Mouse (Mus musculus) megakaryocyte-erythroid progenitor cell, adult 5-6 weeks (primary cell): ENCODE results near the gene Xirp2. TPM values are rescaled to one million over a fixed set of nuclear protein-coding genes. Genes with fewer than 3 reads are reported as not detected.
"Not testable (repeated sequence)": the region's sequence is repeated elsewhere in the genome, so short reads cannot be mapped to it uniquely, and the experiment has no call there.

Source experiments
- ATAC-seq: replicated peaks from 2 replicates; pipeline ENCODE4 v1.8.0; 2016; ENCODE audit warnings: mild to moderate bottlenecking, inconsistent platforms; ENCODE audit not compliant: severe bottlenecking, poor library complexity, low FRiP score, low TSS enrichment
- total RNA-seq, 2 experiments: library from RNA; stranded (forward) in 1 of 2; stranded (reverse) in 1 of 2; fragments of 200-1000, 215-1000 nt in 1 of 2; fragments of >200 nt in 1 of 2; fragmentation: Nextera tagmentation in 1 of 2; gene quantifications; 2 replicates each; pipeline ENCODE4 v1.2.3; 2014 to 2017

Xirp2 gene
- total RNA-seq (2014; fragmentation: Nextera tagmentation) (not detected in 2 replicates), total RNA-seq (2017) (not detected in 2 replicates)

- no peak for ATAC-seq
Measured at GRCm38 (mm10) chr2:67445780-67446179, at the start of gene Xirp2. Gene Xirp2 (plus strand): TSS chr2:67446002.

- ATAC-seq: not testable (repeated sequence)
Measured at GRCm38 (mm10) chr2:67413425-67413824, 32.4 kb upstream of the Xirp2 start, which contains the start of gene Gm21830. Gene Gm21830 (plus strand): TSS chr2:67413725.

- no peak for ATAC-seq
Measured at GRCm38 (mm10) chr2:67420853-67421252, 24.9 kb upstream of the Xirp2 start.

GRCm38 (mm10) chr2:67422799-67423198, 23.0 kb upstream of the Xirp2 start:
- ATAC-seq: no peak

- ATAC-seq: no peak
Measured at GRCm38 (mm10) chr2:67433081-67433480, 12.7 kb upstream of the Xirp2 start, which contains the start of gene Gm26727. Gene Gm26727 (minus strand): TSS chr2:67433181.

- no peak for ATAC-seq
Measured at GRCm38 (mm10) chr2:67438309-67438708, 7.5 kb upstream of the Xirp2 start.

GRCm38 (mm10) chr2:67446772-67447171, 970 bp downstream of the Xirp2 start:
- ATAC-seq: no peak

- no peak for ATAC-seq
Measured at GRCm38 (mm10) chr2:67447206-67447605, 1.4 kb downstream of the Xirp2 start.

GRCm38 (mm10) chr2:67460857-67461256, 15.1 kb downstream of the Xirp2 start:
- ATAC-seq: no peak

- ATAC-seq: no peak
Measured at GRCm38 (mm10) chr2:67467036-67467435, 21.2 kb downstream of the Xirp2 start.

GRCm38 (mm10) chr2:67470030-67470429, 24.2 kb downstream of the Xirp2 start:
- ATAC-seq: not testable (repeated sequence)

GRCm38 (mm10) chr2:67477753-67478152, 32.0 kb downstream of the Xirp2 start:
- ATAC-seq: no peak

- ATAC-seq: no peak
Measured at GRCm38 (mm10) chr2:67481051-67481450, 35.2 kb downstream of the Xirp2 start.

- no peak for ATAC-seq
Measured at GRCm38 (mm10) chr2:67486721-67487120, 40.9 kb downstream of the Xirp2 start.

GRCm38 (mm10) chr2:67487162-67487561, 41.4 kb downstream of the Xirp2 start:
- no peak for ATAC-seq

GRCm38 (mm10) chr2:67488465-67489127, 42.8 kb downstream of the Xirp2 start:
- no peak for ATAC-seq

- ATAC-seq: no peak
Measured at GRCm38 (mm10) chr2:67489128-67489492, 43.3 kb downstream of the Xirp2 start.

- no peak for ATAC-seq
Measured at GRCm38 (mm10) chr2:67505457-67505856, 59.7 kb downstream of the Xirp2 start.

GRCm38 (mm10) chr2:67516405-67516804, 70.6 kb downstream of the Xirp2 start:
- ATAC-seq: no peak

GRCm38 (mm10) chr2:67535347-67535746, 89.5 kb downstream of the Xirp2 start:
- ATAC-seq: no peak

GRCm38 (mm10) chr2:67539426-67539825, 93.6 kb downstream of the Xirp2 start:
- ATAC-seq: no peak
